Mouse (Mus musculus) erythroid progenitor cell, adult 5-6 weeks (primary cell): ENCODE results near the gene Apoe. TPM values are rescaled to one million over a fixed set of nuclear protein-coding genes. Genes with fewer than 3 reads are reported as not detected.
"Not testable (repeated sequence)": the region's sequence is repeated elsewhere in the genome, so short reads cannot be mapped to it uniquely, and the experiment has no call there.

Experiments used
- ATAC-seq: replicated peaks from 2 replicates; pipeline ENCODE4 v1.8.0; 2016; ENCODE audit warnings: moderate number of reproducible peaks, mild to moderate bottlenecking, moderate TSS enrichment, inconsistent platforms; ENCODE audit not compliant: poor library complexity, low FRiP score, severe bottlenecking
- total RNA-seq, 2 experiments: library from RNA; stranded (forward) in 1 of 2; stranded (reverse) in 1 of 2; fragments of 150-400 nt in 1 of 2; fragments of 186-747, 209-891 nt in 1 of 2; gene quantifications; 2 replicates each; pipeline versions ENCODE4 v1.2.3 to v1.2.4; 2015 to 2017; ENCODE audit warnings: low replicate concordance in 2 of 2

Apoe gene
- total RNA-seq, 2 experiments from 2014 or later = 49.9 to 260 TPM

GRCm38 (mm10) chr7:19695213-19695594 lies 3.8 kb downstream of the Apoe start:
- ATAC-seq = no peak

- no peak for ATAC-seq
Measured at GRCm38 (mm10) chr7:19694336-19695212, 4.4 kb downstream of the Apoe start.

DNA sequence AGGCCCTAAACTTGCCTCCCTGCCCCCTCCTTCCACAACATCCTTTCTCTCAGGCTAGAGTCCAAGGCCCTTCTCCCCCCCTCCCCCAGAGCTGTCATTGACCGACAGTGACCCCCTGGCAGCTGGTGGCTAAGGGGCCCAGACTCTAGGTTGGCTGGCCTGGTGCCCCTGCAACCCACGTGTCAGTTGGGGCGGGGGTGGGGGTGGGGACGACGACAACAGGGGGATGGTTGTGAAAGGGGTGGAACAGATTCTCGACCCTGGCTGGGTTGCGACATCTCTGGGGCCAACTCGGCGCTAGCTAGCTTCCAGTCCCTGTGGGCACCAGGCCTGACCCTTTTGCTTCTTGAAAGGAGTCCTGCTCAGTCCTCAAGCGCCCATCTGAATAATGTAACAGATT lies 5.6 kb downstream of the Apoe start:
- no peak for ATAC-seq

- no peak for ATAC-seq
Measured at GRCm38 (mm10) chr7:19691873-19692865, 6.8 kb downstream of the Apoe start, which contains the start of gene Apoc1. Gene Apoc1 (minus strand): TSS chr7:19692660.

- no peak for ATAC-seq
Measured at GRCm38 (mm10) chr7:19691434-19691833, 7.6 kb downstream of the Apoe start.

GRCm38 (mm10) chr7:19690845-19691244 lies 8.1 kb downstream of the Apoe start:
- no peak for ATAC-seq

- ATAC-seq = no peak
Measured at GRCm38 (mm10) chr7:19688611-19689010, 10.4 kb downstream of the Apoe start.

GRCm38 (mm10) chr7:19688101-19688500 lies 10.9 kb downstream of the Apoe start:
- ATAC-seq = no peak

- not testable (repeated sequence) for ATAC-seq
Measured at GRCm38 (mm10) chr7:19686927-19687583, 11.9 kb downstream of the Apoe start.

DNA sequence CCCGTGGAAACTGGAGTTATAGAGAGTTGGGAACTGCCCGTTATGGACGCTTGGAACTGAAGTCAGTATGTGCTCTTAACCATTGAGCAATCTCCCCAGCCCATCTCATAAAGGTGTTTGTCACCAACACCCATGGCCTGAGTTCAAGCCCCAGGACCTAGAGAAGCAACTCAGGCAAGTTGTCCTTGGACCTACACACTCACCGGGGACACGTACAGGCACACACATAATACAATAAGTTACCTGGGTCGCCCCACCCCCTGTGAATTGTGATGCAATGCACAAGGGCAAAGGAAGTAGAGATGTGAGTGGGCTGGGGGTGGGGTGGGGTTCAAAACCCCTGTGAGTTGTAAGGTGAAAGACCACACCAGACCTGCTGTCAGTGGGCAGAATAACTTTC lies 12.5 kb downstream of the Apoe start:
- ATAC-seq = no peak

GRCm38 (mm10) chr7:19685374-19685773 lies 13.6 kb downstream of the Apoe start:
- no peak for ATAC-seq

DNA sequence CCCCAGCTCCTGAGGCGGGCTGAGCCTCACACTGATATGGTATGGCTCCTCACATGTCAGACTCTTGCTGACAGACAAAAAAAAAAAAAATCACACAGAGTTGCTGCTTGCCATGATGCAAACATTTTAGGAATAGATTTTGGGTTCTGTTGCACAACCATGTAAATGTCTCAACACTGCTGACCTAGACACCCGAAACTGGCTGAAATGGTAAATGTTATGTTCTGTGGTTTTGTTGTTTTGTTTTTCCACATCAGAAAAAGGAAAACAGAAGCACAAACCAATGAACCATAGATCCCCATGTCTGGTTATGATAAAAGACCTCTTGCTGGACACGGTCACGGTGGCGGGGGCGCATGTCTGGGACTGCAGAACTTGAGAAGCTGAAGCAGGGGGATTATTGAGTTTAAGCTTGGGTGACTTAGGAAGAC lies 15.2 kb downstream of the Apoe start:
- no peak for ATAC-seq

- no peak for ATAC-seq
Measured at GRCm38 (mm10) chr7:19682979-19683378, 16.0 kb downstream of the Apoe start.

DNA sequence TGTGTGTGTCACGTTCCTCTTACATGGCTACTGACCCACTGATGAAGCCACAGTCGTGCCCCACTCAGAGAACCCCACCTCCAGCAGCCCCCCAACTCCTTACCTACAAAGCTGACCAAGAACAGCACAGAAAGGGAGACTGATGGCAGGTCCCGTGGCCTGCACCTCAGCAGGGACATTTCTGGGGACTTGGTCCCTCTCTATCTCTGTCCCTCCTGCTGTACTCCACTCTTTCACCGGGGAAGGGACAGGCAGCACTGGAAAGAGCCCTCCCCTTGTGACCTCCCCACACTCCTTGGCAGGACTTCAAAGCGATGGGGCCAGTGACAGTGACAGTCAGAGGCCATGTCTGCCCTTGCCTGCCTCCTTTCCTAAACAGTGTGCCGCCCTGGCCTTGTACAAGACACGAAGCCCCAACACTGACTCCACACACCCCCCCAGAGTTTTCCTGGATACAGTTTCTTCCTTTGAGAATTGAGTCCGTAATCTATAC lies 17.7 kb downstream of the Apoe start, which contains the start of the genes Gm44805 and Apoc4:
TSS of gene Gm44805 (minus strand) at position 222 of the 493 bp plus-strand sequence.
TSS of gene Apoc4 (minus strand) at position 278 of the 493 bp plus-strand sequence.
- no peak for ATAC-seq

DNA sequence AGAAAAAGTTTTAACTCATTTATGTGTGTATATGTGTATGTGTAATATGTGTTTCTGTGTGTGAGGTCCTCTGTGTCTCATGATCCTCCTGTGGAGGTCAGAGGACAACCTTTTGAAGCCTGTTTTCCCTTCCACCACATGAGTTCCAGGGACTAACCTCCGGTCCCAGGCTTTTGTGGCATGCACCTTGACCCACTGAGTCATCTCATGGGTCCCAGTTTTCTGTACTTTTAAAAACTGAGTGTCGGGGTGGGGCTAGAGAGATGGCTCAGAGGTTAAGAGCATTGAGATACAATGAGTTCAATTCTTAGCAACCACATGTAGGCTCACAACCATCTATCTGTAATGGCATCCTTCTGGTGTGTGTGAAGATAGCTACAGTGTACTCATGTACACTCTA lies 18.3 kb downstream of the Apoe start:
- ATAC-seq = no peak

- ATAC-seq = no peak
Measured at GRCm38 (mm10) chr7:19678901-19679300, 20.1 kb downstream of the Apoe start.

DNA sequence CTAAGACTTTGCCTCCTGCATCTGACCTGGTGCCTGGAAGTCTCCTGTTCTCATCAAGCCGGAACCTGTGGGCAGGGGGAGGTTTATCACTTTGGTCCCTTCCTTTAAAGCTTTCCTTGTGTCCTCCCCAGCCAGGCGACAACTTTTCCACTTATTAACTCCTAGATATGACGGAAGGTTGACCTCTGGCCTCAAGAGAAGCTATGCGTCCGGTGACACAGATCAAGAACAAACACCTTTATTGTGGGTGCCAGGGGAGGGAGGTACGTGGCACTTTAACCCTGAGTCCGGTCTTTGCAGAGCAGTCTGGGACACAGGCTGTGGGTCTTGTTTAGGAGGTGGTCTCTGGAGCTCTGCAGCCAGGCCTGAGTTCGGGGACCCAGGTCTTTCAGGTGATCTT lies 21.1 kb downstream of the Apoe start, which contains the start of gene Apoc2:
TSS of gene Apoc2 (minus strand) at position 70 of the 400 bp plus-strand sequence.
- ATAC-seq = no peak

- no peak for ATAC-seq
Measured at GRCm38 (mm10) chr7:19676662-19677061, 22.3 kb downstream of the Apoe start.

GRCm38 (mm10) chr7:19675824-19676223 lies 23.2 kb downstream of the Apoe start:
- ATAC-seq = no peak
